In genomic region chr1:171113873-171114299, GRCm38 (mm10) we compare ENCODE assay signal across 8 mouse cellular contexts. TPM values are rescaled to one million over a fixed set of nuclear protein-coding genes. Genes with fewer than 3 reads are reported as not detected.
DNase-seq lines count a peak whose midpoint lies in the region; ATAC-seq and TF ChIP-seq lines count a peak whose summit lies in the region.

TSS of gene Cfap126 (plus strand) at chr1:171113918.

- H3K36me3 ChIP-seq in hindbrain, embryonic 16.5 days (ENCODE audit: control insufficient read depth, insufficient read depth, low read length): no peaks in the 10 kb centered on the region
- H3K36me3 ChIP-seq in macrophage (ENCODE audit: inconsistent target): no peaks in the 10 kb centered on the region

- under 1% methylated on average over 24 of the region's 24 CpGs for WGBS in hindbrain, embryonic 16.5 days
- WGBS in macrophage (ENCODE audit: missing documents): under 1% methylated on average over 24 of the region's 24 CpGs

- peak within 1 kb of the TSS; percentile 96 for H3K27ac ChIP-seq in gastrocnemius, adult 2 months
- peak within 1 kb of the TSS; percentile 6; the same call in 1 of the 2 replicates for H3K27ac ChIP-seq in hindbrain, embryonic 16.5 days (ENCODE audit: low read depth, low read length)
- H3K27ac ChIP-seq in left cerebral cortex, adult 2 months: peak within 1 kb of the TSS; percentile 77
- peak within 1 kb of the TSS; percentile 71 for H3K27ac ChIP-seq in macrophage

- no peak for TF ChIP-seq CTCF in gastrocnemius, adult 2 months (IDR thresholded peaks at IDR 0.05)
- TF ChIP-seq CTCF in left cerebral cortex, adult 2 months (IDR thresholded peaks at IDR 0.05): no peak

- H3K79me2 ChIP-seq in macrophage (ENCODE audit: inconsistent target): no peaks in the 10 kb centered on the region

- peak; percentile 12; the same call in 1 of the 2 replicates for ATAC-seq in hindbrain, embryonic 16.5 days

- peak within 1 kb of the TSS; percentile 69 for H3K9ac ChIP-seq in hindbrain, embryonic 16.5 days (ENCODE audit: low read depth, low read length)

- no peaks in the 10 kb centered on the region for H3K9me3 ChIP-seq in hindbrain, embryonic 16.5 days (ENCODE audit: control insufficient read depth, low read length)

- peak within 1 kb of the TSS; percentile 81 for H3K4me3 ChIP-seq in gastrocnemius, adult 2 months
- peak within 1 kb of the TSS; percentile 50 for H3K4me3 ChIP-seq in hindbrain, embryonic 16.5 days (ENCODE audit: low read length)
- peak within 1 kb of the TSS; percentile 52 for H3K4me3 ChIP-seq in left cerebral cortex, adult 2 months
- peak within 1 kb of the TSS; percentile 38 for H3K4me3 ChIP-seq in macrophage (ENCODE audit: inconsistent target)

- peaks cover 16% of the 10 kb centered on the region for H3K4me1 ChIP-seq in hindbrain, embryonic 16.5 days (ENCODE audit: control insufficient read depth, insufficient read depth, low read depth, low read length)

- peak within 1 kb of the TSS; percentile 90 for H3K4me2 ChIP-seq in hindbrain, embryonic 16.5 days (ENCODE audit: low read length)

- intact Hi-C loops in gastrocnemius, adult 2 months (cut with DNase I): loop anchor here (10.0 kb wide), 2 partner anchors 171 to 231 kb away; partner anchors contain the start of genes Nit1, Pfdn2, Ppox and Usp21
- intact Hi-C loops in left cerebral cortex, adult 2 months (cut with DNase I): loop anchor here (5.0 to 10.0 kb wide), 4 partner anchors 123 to 361 kb away; partner anchors contain the start of genes Nit1, Pfdn2 and Usf1

- peak; percentile 57 for DNase-seq in R1 (ENCODE audit: low read depth, low spot score)
- peak; percentile 67 to 75 for DNase-seq in cerebellum, postnatal 36 days
- DNase-seq in gastrocnemius, adult 2 months: peak; percentile 94
- DNase-seq in left cerebral cortex, adult 2 months (ENCODE audit: extremely low spot score in 1 of 2, low spot score in 2 of 2): peak; percentile 54 to 55
- peak; percentile 65 for DNase-seq in right cerebral cortex, adult 18-20 months
- DNase-seq in urinary bladder, adult 18-20 months (ENCODE audit: low spot score in 2 of 2): peak; percentile 81 to 90

- H3K27me3 ChIP-seq in hindbrain, embryonic 16.5 days (replicated peaks; ENCODE audit: control insufficient read depth, insufficient read depth, low read length): no peaks in the 10 kb centered on the region

RNA-seq across cellular contexts. Expression of gene Cfap126, which starts in this region (rescaled TPM):
- 1 to 10 TPM in 1 of 2 experiments, under 1 TPM in 1; 0.75 to 1.8 TPM for total RNA-seq in gastrocnemius, adult 2 months (2021)
- 11.6 and 11.8 TPM in 2 replicates for polyA plus RNA-seq in hindbrain, embryonic 16.5 days (2015; fragmentation: Nextera tagmentation; extraction: Ambion mirVana)
- 1 to 10 TPM in 1 of 2 experiments, not detected in 1; 1.5 TPM for total RNA-seq in left cerebral cortex, adult 2 months (2021)
- 1 to 10 TPM in 7 of 26 experiments, not detected in 19; 1.0 to 4.4 (median 2.4) TPM for total RNA-seq in macrophage (2018; cell fraction: chromatin; rRNA removed)
- total RNA-seq in macrophage (2018; cell fraction: cytosol; rRNA removed): 10 to 100 TPM in 2 of 26 experiments, 1 to 10 TPM in 24; 5.7 to 13.1 (median 7.1) TPM
- 1 to 10 TPM in 17 of 26 experiments, under 1 TPM in 3, not detected in 6; 0.63 to 4.1 (median 1.8) TPM for total RNA-seq in macrophage (2018; cell fraction: nucleus; rRNA removed)
- 4.2 to 31.6 TPM (median 7.6 TPM) in 3 replicates for polyA plus RNA-seq in macrophage (2018)

Comparison
In these comparisons a context has a peak if more than half of its experiments do, and no peak if none do; other contexts are left out.
1. Peak in every context shown above with its lines: DNase-seq, ATAC-seq, H3K4me3 ChIP-seq and H3K27ac ChIP-seq.
2. H3K27ac ChIP-seq: peak in every context shown above with its lines; median percentile 96 in gastrocnemius, adult 2 months; 77 in left cerebral cortex, adult 2 months; 71 in macrophage; 6 in hindbrain, embryonic 16.5 days.